Mouse (Mus musculus) central nervous system, embryonic 14 days (tissue): ENCODE data around the gene Zc3hav1l. TPM values are rescaled to one million over a fixed set of nuclear protein-coding genes. Genes with fewer than 3 reads are reported as not detected.

ENCODE experiments used
- polyA plus RNA-seq: library from polyadenylated mRNA; depleted of rRNA; stranded (reverse); fragments of >200 nt; gene quantifications from 2 replicates; pipeline ENCODE4 v1.2.3, GENCODE M21; 2012; rRNA removed

The Zc3hav1l gene
- 25.2 and 27.3 TPM in 2 replicates for polyA plus RNA-seq

DNA sequence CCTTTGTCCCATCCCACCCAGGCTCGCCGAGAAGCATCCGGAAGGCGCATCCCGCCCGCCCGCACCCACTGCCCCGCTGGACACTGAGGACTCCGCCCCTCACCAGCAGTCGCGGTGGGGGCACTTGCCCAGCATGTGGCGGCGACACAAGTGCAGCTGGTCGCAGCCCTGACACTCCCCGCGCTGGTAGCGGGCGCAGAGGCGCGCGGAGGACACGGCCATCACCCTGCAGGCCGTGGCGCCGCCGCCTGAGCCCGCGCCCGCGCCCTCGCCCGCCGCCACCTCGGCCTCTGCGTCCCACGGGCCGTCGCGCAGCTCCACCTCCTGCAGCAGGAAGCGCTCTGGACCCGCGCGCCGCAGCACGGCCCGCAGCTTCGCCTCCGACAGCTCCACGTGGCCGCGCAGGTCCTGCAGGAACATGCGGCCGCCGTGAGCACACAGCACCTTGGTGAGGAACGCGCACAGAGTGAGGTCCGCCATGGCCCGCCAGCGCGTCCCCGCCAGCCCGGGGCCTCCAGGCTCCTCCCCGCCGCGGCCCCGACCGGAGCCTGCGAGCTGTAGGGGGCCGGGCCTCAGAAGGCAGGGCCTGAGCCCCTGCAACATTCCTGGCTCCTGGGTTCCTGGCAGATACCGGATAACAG is at the start of gene Zc3hav1l:
Zc3hav1l (minus strand) TSS at position 499 of the 641 bp plus-strand sequence.

DNA sequence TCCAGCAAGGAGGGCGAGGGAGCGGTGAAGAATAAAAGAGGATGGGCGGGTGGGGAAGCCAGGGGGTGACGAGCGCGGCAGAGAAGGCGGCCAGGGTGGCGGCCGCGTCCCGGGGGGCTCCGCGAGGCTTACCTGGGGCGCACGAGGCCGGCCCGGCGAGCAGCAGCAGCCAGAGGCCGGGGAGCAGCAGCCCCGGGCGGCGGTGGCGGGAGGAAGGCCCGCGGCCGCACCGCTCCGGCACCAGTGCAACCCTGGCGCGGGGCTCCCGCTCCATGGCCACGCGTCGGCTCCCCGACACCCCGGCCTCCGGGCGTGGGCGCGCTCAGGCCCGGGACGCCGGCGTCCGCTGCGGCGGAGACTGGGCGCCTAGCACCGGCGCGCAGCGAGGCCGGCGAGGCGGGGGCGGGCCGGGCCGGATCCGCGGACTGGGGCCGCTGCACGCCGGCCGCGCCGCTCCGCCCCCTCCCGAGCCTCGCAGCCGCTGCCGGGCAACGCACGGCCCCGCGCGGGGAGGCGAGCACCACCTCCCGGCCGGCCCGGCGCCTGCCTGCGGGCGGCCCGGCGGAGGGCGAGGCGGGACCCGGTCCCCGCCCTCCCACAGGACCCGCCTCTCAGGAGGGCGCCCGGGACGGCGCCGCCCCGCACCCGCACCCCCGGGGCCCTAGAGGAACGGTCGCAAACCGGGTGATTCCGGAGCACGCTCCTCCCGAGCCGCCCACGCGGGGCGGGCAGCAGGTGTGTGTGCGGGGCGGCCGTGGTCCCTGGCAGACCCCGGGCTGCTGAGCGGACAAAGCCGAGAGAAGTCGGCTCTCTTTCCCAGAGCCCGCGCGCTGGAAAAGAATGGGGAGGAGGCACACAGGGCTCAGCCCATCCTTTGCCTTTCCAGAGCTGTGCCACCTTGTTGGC is 45.1 kb downstream of the Zc3hav1l start, which contains the start of gene D630045J12Rik:
D630045J12Rik (minus strand) TSS at position 274 of the 906 bp plus-strand sequence.

Other genes starting within 250 kb of the Zc3hav1l start
- gene Tmem213, start 190.0 kb downstream of the Zc3hav1l start, polyA plus RNA-seq: 0.35 TPM in 1 of 2 replicates, not detected in the other
- gene Atp6v0a4, start 174.7 kb downstream of the Zc3hav1l start, polyA plus RNA-seq: 0.34 and 0.54 TPM in 2 replicates
- gene D630045J12Rik, start 45.2 kb downstream of the Zc3hav1l start, polyA plus RNA-seq: 31.0 and 31.6 TPM in 2 replicates
- 1.8 and 2.0 TPM in 2 replicates for gene Zc3hav1, start 55.3 kb upstream of the Zc3hav1l start, polyA plus RNA-seq
- 7.1 and 7.9 TPM in 2 replicates for gene Ttc26, start 82.2 kb upstream of the Zc3hav1l start, polyA plus RNA-seq
- gene Ubn2, start 134.7 kb upstream of the Zc3hav1l start, polyA plus RNA-seq: 29.1 and 30.3 TPM in 2 replicates
- gene Fmc1, start 234.2 kb upstream of the Zc3hav1l start, polyA plus RNA-seq: 145 and 159 TPM in 2 replicates